Mouse (Mus musculus) liver, embryonic 14.5 days (tissue): ENCODE measurements around the gene Chst15. TPM values are rescaled to one million over a fixed set of nuclear protein-coding genes. Genes with fewer than 3 reads are reported as not detected.

Source experiments
- ATAC-seq: fragments of 200-750 bp; cut with Nextera tagmentation; 2 replicates; pipeline ENCODE4 v1.8.0; 2017; ENCODE audit warnings: moderate number of reproducible peaks, mild to moderate bottlenecking, moderate library complexity; ENCODE audit not compliant: insufficient read depth
- DNase-seq, 3 experiments: peaks; one replicate each; pipeline ENCODE4 v3.0.0-alpha.2; 2012 to 2013; ENCODE audit warnings: low read depth in 3 of 3, low spot score in 3 of 3
- H3K27ac ChIP-seq: fragments of 300-500 bp; sonication (generic); 2 replicates; pipeline ENCODE4 v1.5.1; 2014; ENCODE audit warnings: moderate library complexity, mild to moderate bottlenecking, control low read depth, inconsistent platforms
- H3K27me3 ChIP-seq: fragments of 300-500 bp; sonication (generic); 2 replicates; pipeline ENCODE4 v1.6.1; 2014; ENCODE audit warnings: mild to moderate bottlenecking, low read length, moderate library complexity; ENCODE audit not compliant: control insufficient read depth, insufficient read depth
- H3K36me3 ChIP-seq: fragments of 300-500 bp; sonication (generic); replicated peaks from 2 replicates; pipeline ENCODE4 v1.6.1; 2014; ENCODE audit warnings: low read depth; ENCODE audit not compliant: control insufficient read depth, insufficient read depth
- H3K4me1 ChIP-seq, 2 experiments: fragments of 200-500 bp in 1 of 2; fragments of 300-500 bp in 1 of 2; sonication (generic) in 1 of 2; replicated peaks; 2 replicates each; pipeline ENCODE4 v1.6.1; 2012 to 2014; ENCODE audit warnings: antibody characterized with exemption in 1 of 2, inconsistent platforms in 1 of 2, low read length in 1 of 2; ENCODE audit not compliant: control insufficient read depth in 2 of 2, insufficient read depth in 2 of 2
- H3K4me2 ChIP-seq: fragments of 300-500 bp; sonication (generic); 2 replicates; pipeline ENCODE4 v1.6.1; 2014; ENCODE audit warnings: low read depth, mild to moderate bottlenecking, control low read depth, moderate library complexity
- H3K4me3 ChIP-seq, 2 experiments: fragments of 200-500 bp in 1 of 2; fragments of 300-500 bp in 1 of 2; sonication (generic) in 1 of 2; 2 replicates each; pipeline ENCODE4 v1.5.1; 2012 to 2014; ENCODE audit warnings: low read depth in 2 of 2, low read length in 2 of 2, mild to moderate bottlenecking in 2 of 2, control low read depth in 1 of 2, inconsistent platforms in 1 of 2, moderate library complexity in 1 of 2; ENCODE audit not compliant: insufficient read depth in 1 of 2
- H3K9ac ChIP-seq: fragments of 300-500 bp; sonication (generic); replicated peaks from 2 replicates; pipeline ENCODE4 v1.6.1; 2014; ENCODE audit warnings: mild to moderate bottlenecking, control low read depth, moderate library complexity
- H3K9me3 ChIP-seq: fragments of 300-500 bp; sonication (generic); 2 replicates; pipeline ENCODE4 v1.6.1; 2016; ENCODE audit warnings: low read length, mixed read lengths; ENCODE audit not compliant: control insufficient read depth
- CTCF ChIP-seq: IDR thresholded peaks from 2 replicates; pipeline ENCODE4 v1.5.1; 2016; ENCODE audit warnings: antibody characterized with exemption, low read depth, control low read depth
- EP300 ChIP-seq: IDR thresholded peaks from 2 replicates; pipeline ENCODE4 v1.6.1; 2016; ENCODE audit warnings: antibody characterized with exemption, low read depth
- WGBS: fragments of 180-500 bp; shearing (Covaris S2); extraction: QIAGEN DNeasy Blood & Tissue Kit; methylation state at CpG from one replicate; pipeline ENCODE4 v1.1.7; 2014; ENCODE audit not compliant: insufficient replicate concordance; 5-methylcytosine and 5-hydroxymethylcytosine counted together
- polyA plus RNA-seq, 2 experiments: library from polyadenylated mRNA; depleted of rRNA in 1 of 2; stranded (reverse) in 1 of 2; unstranded in 1 of 2; fragments of >200 nt; fragmentation: Nextera tagmentation in 1 of 2; extraction: Ambion mirVana in 1 of 2; gene quantifications; 2 replicates each; pipeline versions ENCODE4 v1.2.1 to v1.2.3; 2012 to 2014

The Chst15 gene
- polyA plus RNA-seq, 2 experiments = 2.4 to 2.6 TPM

DNA sequence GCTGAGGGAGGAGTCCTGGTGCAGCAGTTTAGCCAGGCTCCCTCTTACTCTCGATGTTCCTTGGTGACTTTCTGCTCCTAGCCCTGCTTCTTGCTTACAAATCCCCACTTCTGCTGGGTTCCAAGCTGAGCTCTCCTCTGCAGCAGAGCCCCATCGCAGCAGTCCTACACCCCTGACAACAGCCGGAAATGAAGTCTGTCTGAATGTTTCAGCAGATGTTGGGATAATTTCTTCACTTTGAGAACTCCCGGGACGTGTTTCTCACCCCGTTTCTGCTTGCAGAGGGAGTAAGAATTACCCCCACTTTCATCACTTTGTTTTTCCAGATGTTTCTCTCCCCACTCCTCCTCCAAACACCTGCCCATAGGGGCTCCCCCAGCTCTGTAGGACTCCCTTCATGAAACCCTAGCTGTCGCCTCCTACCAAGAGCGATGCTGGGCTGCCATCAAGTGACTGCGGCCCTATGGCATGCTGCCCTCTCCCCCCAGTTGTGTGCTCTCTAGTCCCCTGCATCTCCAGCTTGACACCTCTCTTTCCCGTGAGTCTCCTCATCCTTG, 67.4 kb downstream of the Chst15 start:
- H3K9ac ChIP-seq = no peak overlapping the region
- 72% methylated on average over 10 of the region's 10 CpGs for WGBS
- no peak overlapping the region for H3K4me3 ChIP-seq
- no peak for TF ChIP-seq EP300
- TF ChIP-seq CTCF = no peak
- H3K27ac ChIP-seq = no peak overlapping the region
- ATAC-seq (no peak), DNase-seq (no peak)
- no peaks in the 10 kb centered on the region for H3K9me3 ChIP-seq
- H3K27me3 ChIP-seq = no peaks in the 10 kb centered on the region
- no peak overlapping the region for H3K4me2 ChIP-seq
- H3K36me3 ChIP-seq = no peaks in the 10 kb centered on the region
- H3K4me1 ChIP-seq = peaks cover 0 to 2% of the 10 kb centered on the region in 2 experiments; a peak in 1 of 4 replicates

DNA sequence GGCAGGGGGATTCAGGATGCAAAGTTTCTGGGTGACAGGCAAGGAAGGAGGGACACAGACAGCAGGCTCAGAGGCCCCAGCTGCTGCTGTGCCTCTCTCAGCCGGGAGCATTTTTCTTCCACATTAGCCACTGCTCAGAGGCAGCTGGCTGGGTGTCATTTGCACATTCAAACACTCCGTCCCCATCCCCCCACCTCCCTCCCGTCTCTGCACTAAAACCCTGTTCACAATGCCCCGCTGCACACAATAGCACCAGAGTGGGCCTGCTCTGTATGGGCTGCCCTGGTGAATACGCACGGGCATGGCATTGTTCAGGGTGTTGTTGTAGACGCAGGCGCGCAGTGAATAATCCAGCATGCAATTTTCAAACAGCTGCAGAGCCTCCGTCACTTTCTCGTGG, 69.5 kb downstream of the Chst15 start:
- H3K9ac ChIP-seq = no peak overlapping the region
- H3K4me2 ChIP-seq = no peak overlapping the region
- TF ChIP-seq EP300 (no peak), CTCF (no peak)
- H3K36me3 ChIP-seq = no peaks in the 10 kb centered on the region
- no peak for DNase-seq
- H3K27me3 ChIP-seq = no peaks in the 10 kb centered on the region
- 66% methylated on average over 11 of the region's 11 CpGs for WGBS
- no peak for ATAC-seq
- peaks cover 0 to 5% of the 10 kb centered on the region in 2 experiments; a peak in 2 of 4 replicates for H3K4me1 ChIP-seq
- no peak overlapping the region for H3K4me3 ChIP-seq
- H3K9me3 ChIP-seq = no peaks in the 10 kb centered on the region
- no peak overlapping the region for H3K27ac ChIP-seq

GRCm38 (mm10) chr7:132247091-132247490, 69.9 kb downstream of the Chst15 start:
- Histone ChIP-seq H3K9ac (no peak overlapping the region), H3K36me3 (no peaks in the 10 kb centered on the region), H3K27ac (no peak overlapping the region), H3K9me3 (no peaks in the 10 kb centered on the region), H3K4me3 (no peak overlapping the region), H3K4me2 (no peak overlapping the region), H3K27me3 (no peaks in the 10 kb centered on the region), H3K4me1 (peaks cover 0 to 5% of the 10 kb centered on the region in 2 experiments; a peak in 2 of 4 replicates)
- no peak for TF ChIP-seq CTCF
- TF ChIP-seq EP300 = no peak
- no peak for DNase-seq
- no peak for ATAC-seq
- WGBS = 79% methylated on average over 5 of the region's 5 CpGs

DNA sequence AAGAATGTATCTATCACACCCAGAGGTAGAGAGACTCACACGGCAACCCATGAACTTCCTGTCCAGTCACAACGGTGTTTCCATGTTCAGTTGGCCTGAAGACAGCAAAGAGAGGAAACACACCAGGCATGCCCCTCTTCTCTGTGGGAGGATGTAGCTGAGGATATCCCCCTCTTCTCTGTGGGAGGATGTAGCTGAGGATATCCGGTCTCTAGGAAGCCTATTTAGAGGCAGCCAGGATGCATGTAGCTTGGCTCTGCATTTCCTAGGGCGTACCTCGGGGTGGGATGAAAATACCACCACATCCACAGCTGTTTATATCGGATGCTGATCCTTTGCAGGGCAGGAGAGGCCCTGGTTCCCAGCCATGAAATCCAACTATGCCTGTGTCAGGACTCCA, 71.3 kb downstream of the Chst15 start:
- no peak for TF ChIP-seq CTCF
- TF ChIP-seq EP300 = no peak
- Histone ChIP-seq H3K27ac (no peak overlapping the region), H3K4me2 (no peak overlapping the region), H3K36me3 (no peaks in the 10 kb centered on the region), H3K9ac (no peak overlapping the region), H3K9me3 (no peaks in the 10 kb centered on the region), H3K4me1 (peaks cover 0 to 5% of the 10 kb centered on the region in 2 experiments; a peak in 2 of 4 replicates), H3K4me3 (no peak overlapping the region), H3K27me3 (no peaks in the 10 kb centered on the region)
- no peak for ATAC-seq
- no peak for DNase-seq
- WGBS = 61% methylated on average over 6 of the region's 6 CpGs

GRCm38 (mm10) chr7:132244637-132245036, 72.4 kb downstream of the Chst15 start:
- peaks cover 0 to 3% of the 10 kb centered on the region in 2 experiments; a peak in 1 of 4 replicates for H3K4me1 ChIP-seq
- no peak overlapping the region for H3K27ac ChIP-seq
- WGBS = 79% methylated on average over 14 of the region's 14 CpGs
- no peaks in the 10 kb centered on the region for H3K27me3 ChIP-seq
- no peak for TF ChIP-seq EP300
- TF ChIP-seq CTCF = no peak
- no peaks in the 10 kb centered on the region for H3K36me3 ChIP-seq
- H3K4me2 ChIP-seq = no peak overlapping the region
- no peak overlapping the region for H3K4me3 ChIP-seq
- no peak overlapping the region for H3K9ac ChIP-seq
- ATAC-seq (no peak), DNase-seq (no peak)
- H3K9me3 ChIP-seq = no peaks in the 10 kb centered on the region
